Mouse (Mus musculus): ENCODE data around the gene Rbm4. TPM values are rescaled to one million over a fixed set of nuclear protein-coding genes. Genes with fewer than 3 reads are reported as not detected.
"Not testable (repeated sequence)": the region's sequence is repeated elsewhere in the genome, so short reads cannot be mapped to it uniquely, and the experiment has no call there.

Gene Rbm4
- polyA plus RNA-seq, 1 experiment: 1.6 TPM

DNA sequence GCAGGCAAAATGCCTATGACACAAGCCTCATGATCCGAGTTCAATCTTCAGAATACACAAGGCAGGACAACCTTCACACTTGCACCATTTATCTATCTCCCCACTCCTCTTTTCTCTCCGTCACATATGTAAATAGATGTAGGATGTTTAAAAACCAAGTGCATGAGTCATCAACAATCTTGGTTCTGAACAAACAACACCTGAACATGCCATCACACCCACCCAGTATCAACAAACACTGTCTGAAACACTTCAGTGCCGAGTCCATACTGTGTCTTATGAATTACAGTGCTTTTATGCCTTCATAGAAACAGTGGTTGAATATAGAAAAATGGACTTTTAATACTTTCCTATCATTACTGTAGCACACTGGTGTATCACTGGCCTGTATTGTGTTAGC lies 20.9 kb downstream of the Rbm4 start:
- Histone ChIP-seq H3K4me3 (replicated peaks) (no peak overlapping the region), H3K4me1 (ENCODE audit: control insufficient read depth) (no peaks in the 10 kb centered on the region; the same call in 1 of the 2 replicates), H3K27me3 (ENCODE audit: control insufficient read depth) (no peaks in the 10 kb centered on the region), H3K36me3 (ENCODE audit: control insufficient read depth) (peaks cover 99% of the 10 kb centered on the region), H3K9me3 (ENCODE audit: control insufficient read depth, low read length) (no peaks in the 10 kb centered on the region)
- TF ChIP-seq GATA1 (IDR thresholded peaks at IDR 0.05; ENCODE audit: low read length): no peak
- no peak for TF ChIP-seq TAL1 (IDR thresholded peaks at IDR 0.05; ENCODE audit: low read length)

DNA sequence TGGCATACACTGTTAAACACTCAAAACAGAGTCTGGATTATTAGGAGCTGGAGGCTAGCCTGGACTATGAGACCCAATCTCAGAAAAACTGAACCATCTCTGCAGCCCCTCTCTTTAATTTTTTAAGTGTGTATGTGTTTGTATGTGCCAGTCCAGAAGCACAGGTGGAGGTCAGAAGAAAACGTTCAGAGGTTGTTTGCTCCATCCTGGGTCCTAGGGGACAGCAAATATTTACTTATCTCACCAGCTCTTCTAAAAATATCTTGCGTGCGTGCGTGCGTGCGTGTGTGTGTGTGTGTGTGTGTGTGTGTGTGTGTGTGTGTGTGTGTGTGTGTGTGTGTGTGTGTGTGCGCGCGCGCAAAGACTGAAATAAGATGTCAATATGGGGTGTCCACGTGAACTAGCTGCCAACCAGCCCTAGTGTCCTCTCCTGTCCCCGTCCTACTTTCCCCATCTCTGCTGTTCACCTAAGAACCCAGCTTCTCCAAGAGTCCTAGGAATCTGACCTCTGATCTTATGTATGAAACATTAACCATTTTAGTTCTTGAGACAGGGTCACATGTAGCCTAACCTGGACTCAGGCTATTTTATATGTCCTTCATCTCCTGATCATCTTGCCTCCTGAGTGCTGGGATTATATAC lies 26.1 kb downstream of the Rbm4 start:
- H3K9me3 ChIP-seq (ENCODE audit: control insufficient read depth, low read length): no peaks in the 10 kb centered on the region
- no peaks in the 10 kb centered on the region for H3K27me3 ChIP-seq (ENCODE audit: control insufficient read depth)
- no peak overlapping the region for H3K4me3 ChIP-seq (replicated peaks)
- TF ChIP-seq TAL1 (IDR thresholded peaks at IDR 0.05; ENCODE audit: low read length): no peak
- no peak for TF ChIP-seq GATA1 (IDR thresholded peaks at IDR 0.05; ENCODE audit: low read length)
- H3K4me1 ChIP-seq (ENCODE audit: control insufficient read depth): no peaks in the 10 kb centered on the region; the same call in 1 of the 2 replicates
- peaks cover 98% of the 10 kb centered on the region for H3K36me3 ChIP-seq (ENCODE audit: control insufficient read depth)

DNA sequence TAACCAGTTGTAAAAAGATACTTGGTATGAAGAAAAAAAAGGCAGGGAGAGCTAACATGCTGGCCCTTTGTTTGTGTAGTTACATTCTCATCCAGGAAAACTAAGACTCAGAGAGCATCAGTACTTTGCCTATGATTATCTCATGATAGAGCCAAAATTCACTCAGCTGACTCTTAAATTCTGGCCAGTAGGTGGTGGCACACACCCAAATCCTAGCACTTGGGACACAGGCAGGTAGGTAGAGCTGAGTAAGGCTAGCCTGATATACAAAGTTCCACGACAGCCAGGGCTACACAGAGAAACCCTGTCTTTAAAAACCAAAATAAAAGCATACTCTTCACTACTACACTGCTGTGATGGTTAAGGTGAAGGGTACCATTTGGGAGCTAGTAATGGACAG lies 30.8 kb downstream of the Rbm4 start:
- Histone ChIP-seq H3K4me1 (ENCODE audit: control insufficient read depth) (peaks cover 9% of the 10 kb centered on the region), H3K9me3 (ENCODE audit: control insufficient read depth, low read length) (no peaks in the 10 kb centered on the region), H3K36me3 (ENCODE audit: control insufficient read depth) (peaks cover 90% of the 10 kb centered on the region), H3K4me3 (replicated peaks) (no peak overlapping the region), H3K27me3 (ENCODE audit: control insufficient read depth) (no peaks in the 10 kb centered on the region)
- TF ChIP-seq TAL1 (IDR thresholded peaks at IDR 0.05; ENCODE audit: low read length) (no peak), GATA1 (IDR thresholded peaks at IDR 0.05; ENCODE audit: low read length) (no peak)

DNA sequence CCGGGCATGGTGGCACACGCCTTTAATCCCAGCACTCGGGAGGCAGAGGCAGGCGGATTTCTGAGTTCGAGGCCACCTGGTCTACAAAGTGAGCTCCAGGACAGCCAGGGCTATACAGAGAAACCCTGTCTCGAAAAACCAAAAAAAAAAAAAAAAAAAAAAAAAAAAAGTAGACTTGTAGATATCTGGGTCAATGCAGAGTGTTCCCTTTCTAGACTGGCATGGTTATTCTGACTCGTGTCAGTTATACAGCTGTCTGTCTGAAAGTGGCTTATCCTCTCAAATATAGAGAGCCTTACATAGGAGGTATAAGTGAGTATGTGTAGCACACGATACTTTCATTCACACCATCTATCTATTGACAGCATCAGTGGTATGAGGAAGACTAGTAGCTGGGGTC lies 33.2 kb downstream of the Rbm4 start:
- peaks cover 74% of the 10 kb centered on the region for H3K36me3 ChIP-seq (ENCODE audit: control insufficient read depth)

DNA sequence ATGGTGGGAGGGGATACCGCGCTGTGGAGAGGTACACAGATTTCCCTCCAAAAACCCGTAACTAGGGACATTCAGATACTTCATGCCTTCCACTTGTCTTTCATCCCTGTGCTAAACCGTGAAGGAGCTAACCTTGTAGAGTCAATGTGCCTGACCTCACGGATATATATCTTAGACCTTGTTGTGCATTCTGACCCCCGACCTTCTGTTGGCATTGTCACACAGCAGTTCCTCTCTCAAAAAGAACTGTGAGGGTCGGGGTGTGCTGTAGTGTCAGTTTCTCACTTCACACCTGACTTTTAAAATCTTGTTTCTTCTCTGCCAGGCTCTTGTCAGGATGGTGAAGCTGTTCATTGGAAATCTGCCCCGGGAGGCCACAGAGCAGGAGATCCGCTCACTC lies 36.8 kb downstream of the Rbm4 start:
- H3K36me3 ChIP-seq (ENCODE audit: control insufficient read depth): peaks cover 38% of the 10 kb centered on the region
- peak overlapping the region; percentile 82 for H3K4me3 ChIP-seq (replicated peaks)
- no peaks in the 10 kb centered on the region for H3K9me3 ChIP-seq (ENCODE audit: control insufficient read depth, low read length)
- TF ChIP-seq GATA1 (IDR thresholded peaks at IDR 0.05; ENCODE audit: low read length): no peak
- TF ChIP-seq TAL1 (IDR thresholded peaks at IDR 0.05; ENCODE audit: low read length): no peak
- peaks cover 28% of the 10 kb centered on the region for H3K4me1 ChIP-seq (ENCODE audit: control insufficient read depth)
- H3K27me3 ChIP-seq (ENCODE audit: control insufficient read depth): no peaks in the 10 kb centered on the region

More for the DNA sequence above, 33.2 kb downstream of the Rbm4 start:
- H3K4me3 ChIP-seq (replicated peaks); H3K27me3 ChIP-seq (ENCODE audit: control insufficient read depth); H3K9me3 ChIP-seq (ENCODE audit: control insufficient read depth, low read length): not testable (repeated sequence)
- H3K4me1 ChIP-seq (ENCODE audit: control insufficient read depth): peaks cover 28% of the 10 kb centered on the region

DNA sequence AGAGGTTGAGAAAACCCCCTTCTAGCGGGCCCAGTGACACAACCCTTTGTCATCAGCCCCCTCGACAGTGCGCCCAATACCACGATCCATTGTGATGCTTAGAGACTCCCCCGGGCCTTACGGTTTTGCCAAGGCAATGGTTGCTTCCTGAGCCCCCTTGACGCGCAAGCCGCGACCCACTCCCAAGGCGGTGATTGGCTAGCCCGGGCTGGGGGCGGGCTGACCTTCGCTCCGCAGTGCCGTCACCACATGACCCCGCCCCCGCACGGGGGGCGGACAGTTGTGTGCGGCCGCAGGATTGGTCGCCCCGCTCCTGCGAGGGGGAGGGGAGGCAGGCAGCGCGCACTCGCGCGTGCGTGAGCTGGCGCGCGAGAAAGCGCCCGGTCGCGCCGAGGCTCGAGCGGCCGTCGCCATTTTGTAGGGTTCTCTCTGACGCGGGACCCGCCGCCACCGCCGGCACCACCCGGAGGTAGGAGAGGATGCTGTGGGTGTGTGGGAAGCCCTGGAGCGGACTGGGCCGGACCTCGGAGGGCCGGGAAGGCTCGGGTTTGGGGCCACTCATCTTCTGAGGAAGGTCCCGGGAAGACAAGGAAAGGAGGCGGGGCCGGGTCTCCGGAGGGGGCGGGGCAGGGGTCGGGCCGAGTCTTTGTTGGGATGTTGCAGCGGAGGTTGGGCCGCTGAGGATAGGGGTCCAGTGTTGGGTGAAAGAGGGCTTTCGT lies 37.3 kb downstream of the Rbm4 start, which contains the start of gene Rbm4b:
TSS of gene Rbm4b (plus strand) at position 305 of the 719 bp plus-strand sequence.
- TF ChIP-seq GATA1 (IDR thresholded peaks at IDR 0.05; ENCODE audit: low read length) (no peak), TAL1 (IDR thresholded peaks at IDR 0.05; ENCODE audit: low read length) (no peak)
- no peaks in the 10 kb centered on the region for H3K9me3 ChIP-seq (ENCODE audit: control insufficient read depth, low read length)
- H3K4me3 ChIP-seq (replicated peaks): peak within 1 kb of the TSS; percentile 82
- H3K27me3 ChIP-seq (ENCODE audit: control insufficient read depth): no peaks in the 10 kb centered on the region
- peaks cover 32% of the 10 kb centered on the region for H3K36me3 ChIP-seq (ENCODE audit: control insufficient read depth)
- peaks cover 28% of the 10 kb centered on the region for H3K4me1 ChIP-seq (ENCODE audit: control insufficient read depth)

DNA sequence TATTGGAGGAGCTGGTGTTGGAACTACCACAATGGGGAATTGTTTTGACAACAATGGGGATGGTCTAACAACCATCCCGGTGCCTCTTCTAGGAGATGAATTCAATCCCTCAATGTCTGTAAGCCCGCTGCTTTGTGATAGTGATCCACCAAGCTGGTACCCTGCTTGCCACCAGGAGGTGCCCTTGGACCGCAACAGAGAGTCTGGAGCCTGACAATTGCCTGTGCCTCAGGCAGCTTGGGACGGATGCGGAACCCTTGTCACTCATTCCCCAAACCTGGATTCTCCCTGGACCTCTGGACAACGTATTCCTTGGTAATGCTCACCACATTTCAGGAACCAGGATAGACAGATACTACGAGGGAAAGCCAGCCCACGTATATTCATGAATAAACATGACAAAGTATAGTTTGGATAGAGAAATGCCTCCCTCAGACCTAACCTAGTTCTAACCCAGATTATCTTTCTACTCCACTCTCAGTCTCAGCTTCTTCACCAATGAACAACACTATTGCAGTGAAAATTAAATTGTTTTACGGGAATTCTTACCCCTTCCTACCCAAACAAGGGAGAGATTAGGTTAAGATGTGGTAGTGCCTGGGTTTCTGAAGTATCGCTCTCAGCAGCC lies 38.0 kb downstream of the Rbm4 start:
- Histone ChIP-seq H3K9me3 (ENCODE audit: control insufficient read depth, low read length) (no peaks in the 10 kb centered on the region), H3K4me1 (ENCODE audit: control insufficient read depth) (peaks cover 28% of the 10 kb centered on the region), H3K4me3 (replicated peaks) (peak overlapping the region; percentile 82), H3K36me3 (ENCODE audit: control insufficient read depth) (peaks cover 25% of the 10 kb centered on the region), H3K27me3 (ENCODE audit: control insufficient read depth) (no peaks in the 10 kb centered on the region)
- TF ChIP-seq GATA1 (IDR thresholded peaks at IDR 0.05; ENCODE audit: low read length): no peak

DNA sequence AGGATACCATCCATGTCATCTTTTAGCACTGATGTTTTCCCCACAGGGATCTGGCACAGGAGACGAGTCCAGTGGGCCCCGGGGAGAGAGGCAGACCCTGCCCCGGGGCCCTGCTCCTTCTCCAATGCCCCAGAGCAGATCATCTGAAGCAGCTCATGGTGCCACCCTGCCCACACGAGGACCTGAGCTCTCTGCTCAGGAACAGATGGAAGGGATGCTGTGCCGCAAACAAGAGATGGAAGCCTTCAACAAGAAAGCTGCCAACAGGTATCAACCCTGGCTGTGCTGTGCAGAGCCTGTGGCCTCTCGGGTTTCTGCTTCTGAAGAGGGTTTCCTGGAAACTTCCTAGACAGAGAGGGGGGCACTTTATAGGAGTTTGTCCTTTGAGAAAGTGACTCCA lies 43.7 kb downstream of the Rbm4 start:
- no peaks in the 10 kb centered on the region for H3K9me3 ChIP-seq (ENCODE audit: control insufficient read depth, low read length)
- H3K4me3 ChIP-seq (replicated peaks): no peak overlapping the region
- no peaks in the 10 kb centered on the region for H3K4me1 ChIP-seq (ENCODE audit: control insufficient read depth)
- H3K36me3 ChIP-seq (ENCODE audit: control insufficient read depth): no peaks in the 10 kb centered on the region
- no peaks in the 10 kb centered on the region for H3K27me3 ChIP-seq (ENCODE audit: control insufficient read depth)
- no peak for TF ChIP-seq TAL1 (IDR thresholded peaks at IDR 0.05; ENCODE audit: low read length)
- TF ChIP-seq GATA1 (IDR thresholded peaks at IDR 0.05; ENCODE audit: low read length): no peak

DNA sequence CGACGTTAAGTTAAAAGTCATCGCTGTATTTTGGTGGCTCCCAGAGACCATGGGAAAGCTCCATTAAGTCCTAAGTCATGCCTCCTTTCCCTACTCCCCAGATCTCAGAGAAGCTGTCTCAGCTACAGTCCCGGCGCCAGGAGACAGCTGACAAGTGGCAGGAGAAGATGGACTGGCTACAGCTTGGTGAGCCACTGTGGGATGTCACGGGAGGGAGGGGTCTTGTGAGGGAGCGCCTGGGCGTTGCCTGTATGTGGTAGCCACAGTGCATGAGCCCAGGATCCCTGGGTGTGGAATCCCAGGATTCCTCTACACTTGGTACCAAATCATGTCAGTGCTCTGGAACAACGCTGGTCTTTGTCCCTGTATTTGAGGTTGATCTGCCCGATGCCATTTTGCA lies 45.2 kb downstream of the Rbm4 start:
- H3K27me3 ChIP-seq (ENCODE audit: control insufficient read depth): no peaks in the 10 kb centered on the region

More for the DNA sequence above, 45.2 kb downstream of the Rbm4 start:
- H3K4me3 ChIP-seq (replicated peaks): no peak overlapping the region
- H3K9me3 ChIP-seq (ENCODE audit: control insufficient read depth, low read length): no peaks in the 10 kb centered on the region
- no peaks in the 10 kb centered on the region for H3K4me1 ChIP-seq (ENCODE audit: control insufficient read depth)
- no peak for TF ChIP-seq TAL1 (IDR thresholded peaks at IDR 0.05; ENCODE audit: low read length)
- no peaks in the 10 kb centered on the region for H3K36me3 ChIP-seq (ENCODE audit: control insufficient read depth)
